Mouse (Mus musculus): Measurements from ENCODE around the gene Plppr3. TPM values are rescaled to one million over a fixed set of nuclear protein-coding genes. Genes with fewer than 3 reads are reported as not detected.

Gene Plppr3
- polyA plus RNA-seq, 1 experiment from 2014 or later, result 9.4 TPM

DNA sequence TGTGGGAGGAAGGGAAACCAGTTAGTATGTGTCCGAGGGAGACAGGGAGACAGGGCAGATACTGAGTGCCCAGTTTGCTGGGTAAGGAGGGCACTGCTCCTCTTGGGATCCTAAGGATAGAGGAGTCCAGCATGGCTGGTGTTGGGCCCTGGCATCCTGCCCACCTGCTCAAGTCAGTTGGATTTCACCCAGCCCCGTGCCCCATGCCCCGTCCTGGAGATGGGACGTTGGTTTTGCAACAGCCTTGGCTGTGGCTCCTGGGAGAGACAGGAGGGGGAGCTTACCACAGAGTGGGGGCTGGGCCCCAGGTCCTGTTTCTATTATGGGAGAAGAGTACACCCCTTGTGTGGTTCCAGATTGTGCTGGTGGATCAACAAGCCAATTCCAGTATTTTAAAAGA is 10.0 kb upstream of the Plppr3 start:
- WGBS, result 60% methylated on average over 4 of the region's 4 CpGs
- no peak overlapping the region for H3K27ac ChIP-seq (replicated peaks in 1 of 2; ENCODE audit: control insufficient read depth in 1 of 2, insufficient read depth in 1 of 2, low read depth in 2 of 2, low read length in 2 of 2)
- H3K9ac ChIP-seq (ENCODE audit: low read length), result no peak overlapping the region
- no peak overlapping the region for H3K4me2 ChIP-seq (ENCODE audit: low read length)
- H3K4me1 ChIP-seq (ENCODE audit: control insufficient read depth in 2 of 2, insufficient read depth in 2 of 2, low read length in 2 of 2), result peaks cover 9 to 13% of the 10 kb centered on the region in 2 experiments
- no peaks in the 10 kb centered on the region for H3K9me3 ChIP-seq (ENCODE audit: control insufficient read depth, low read length)
- ATAC-seq (ENCODE audit: insufficient number of reproducible peaks, insufficient read depth, low FRiP score, low read depth), result no peak
- no peaks in the 10 kb centered on the region for H3K36me3 ChIP-seq (ENCODE audit: control insufficient read depth, insufficient read depth, low read length)
- H3K4me3 ChIP-seq (ENCODE audit: control insufficient read depth in 1 of 2, insufficient read depth in 1 of 2, low read depth in 1 of 2, low read length in 2 of 2), result no peak overlapping the region
- H3K27me3 ChIP-seq (ENCODE audit: control insufficient read depth, insufficient read depth, low read length), result peaks cover 6% of the 10 kb centered on the region; the same call in 1 of the 2 replicates

DNA sequence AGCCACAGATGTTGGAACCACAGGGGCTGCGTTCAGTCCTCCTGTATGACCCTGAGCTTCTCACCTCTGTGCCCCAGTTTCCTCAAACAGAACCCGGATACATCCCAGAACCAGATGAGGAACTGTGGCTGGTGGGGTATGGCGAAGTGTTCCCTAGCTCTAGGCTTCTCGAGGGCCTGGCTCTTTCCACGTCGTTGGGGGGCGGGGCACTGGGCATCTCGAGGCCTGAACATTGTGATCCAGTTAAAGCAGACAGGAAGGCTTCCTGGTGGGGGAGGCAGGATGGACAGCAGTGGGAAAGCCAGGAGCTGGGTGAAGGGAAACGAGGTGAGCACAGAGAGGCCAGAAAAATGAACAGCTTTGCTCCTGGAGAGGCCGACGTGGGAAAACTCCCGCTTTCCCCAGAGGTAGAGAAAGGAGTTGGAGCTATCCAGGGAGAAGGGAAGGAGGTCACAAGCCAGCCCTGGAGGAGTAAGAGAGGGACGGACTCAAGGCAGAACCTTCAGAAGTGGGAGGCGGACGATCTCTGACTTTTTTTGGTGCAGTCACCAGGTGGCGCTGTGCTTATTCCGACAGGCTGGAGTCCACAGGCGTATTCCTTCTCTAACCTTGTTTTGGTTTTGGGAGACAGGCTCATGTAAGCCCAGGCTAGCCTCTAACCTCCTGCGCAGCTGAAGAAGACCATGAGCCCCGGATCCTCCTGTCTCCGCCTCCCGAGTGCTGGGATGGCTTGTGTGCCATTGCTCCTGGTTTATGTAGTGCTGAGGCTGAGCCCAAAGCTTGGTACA is 9.1 kb upstream of the Plppr3 start:
- Histone ChIP-seq H3K27ac (replicated peaks in 1 of 2; ENCODE audit: control insufficient read depth in 1 of 2, insufficient read depth in 1 of 2, low read depth in 2 of 2, low read length in 2 of 2) (no peak overlapping the region), H3K4me2 (ENCODE audit: low read length) (peak overlapping the region; percentile 23; the same call in 1 of the 2 replicates), H3K36me3 (ENCODE audit: control insufficient read depth, insufficient read depth, low read length) (no peaks in the 10 kb centered on the region), H3K27me3 (ENCODE audit: control insufficient read depth, insufficient read depth, low read length) (peaks cover 6% of the 10 kb centered on the region; the same call in 1 of the 2 replicates), H3K4me1 (ENCODE audit: control insufficient read depth in 2 of 2, insufficient read depth in 2 of 2, low read length in 2 of 2) (peaks cover 9 to 13% of the 10 kb centered on the region in 2 experiments), H3K9me3 (ENCODE audit: control insufficient read depth, low read length) (no peaks in the 10 kb centered on the region), H3K9ac (ENCODE audit: low read length) (no peak overlapping the region), H3K4me3 (ENCODE audit: control insufficient read depth in 1 of 2, insufficient read depth in 1 of 2, low read depth in 1 of 2, low read length in 2 of 2) (no peak overlapping the region)
- 19% methylated on average over 22 of the region's 22 CpGs for WGBS
- ATAC-seq (ENCODE audit: insufficient number of reproducible peaks, insufficient read depth, low FRiP score, low read depth), result no peak

DNA sequence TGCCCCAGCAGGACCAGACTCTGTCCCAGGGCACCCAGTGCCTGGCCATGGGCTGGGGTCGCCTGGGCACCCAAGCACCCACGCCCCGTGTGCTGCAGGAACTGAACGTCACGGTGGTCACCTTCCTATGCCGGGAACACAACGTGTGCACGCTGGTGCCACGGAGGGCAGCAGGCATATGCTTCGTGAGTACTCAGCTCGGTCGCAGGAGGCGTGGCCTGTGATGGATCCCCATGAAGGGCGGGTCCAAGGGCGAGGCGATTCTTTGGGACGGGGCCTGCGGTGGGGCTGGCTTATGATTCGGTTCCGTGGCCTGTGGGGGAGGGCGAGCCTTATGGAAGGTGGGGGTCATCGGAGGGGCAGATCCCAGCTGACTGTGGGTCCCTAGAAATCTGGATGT is 7.5 kb upstream of the Plppr3 start:
- Histone ChIP-seq H3K4me3 (ENCODE audit: control insufficient read depth in 1 of 2, insufficient read depth in 1 of 2, low read depth in 1 of 2, low read length in 2 of 2) (peak overlapping the region; percentile 2 to 18; a peak in 2 of 4 replicates), H3K36me3 (ENCODE audit: control insufficient read depth, insufficient read depth, low read length) (no peaks in the 10 kb centered on the region), H3K4me1 (ENCODE audit: control insufficient read depth in 2 of 2, insufficient read depth in 2 of 2, low read length in 2 of 2) (peaks cover 9 to 13% of the 10 kb centered on the region in 2 experiments), H3K9me3 (ENCODE audit: control insufficient read depth, low read length) (no peaks in the 10 kb centered on the region), H3K27ac (replicated peaks in 1 of 2; ENCODE audit: control insufficient read depth in 1 of 2, insufficient read depth in 1 of 2, low read depth in 2 of 2, low read length in 2 of 2) (no peak overlapping the region), H3K27me3 (ENCODE audit: control insufficient read depth, insufficient read depth, low read length) (peaks cover 6% of the 10 kb centered on the region; the same call in 1 of the 2 replicates), H3K4me2 (ENCODE audit: low read length) (peak overlapping the region; percentile 58), H3K9ac (ENCODE audit: low read length) (0 out of 2 replicates have a peak overlapping the region, but pooled peaks have one; percentile 6)
- WGBS, result 9% methylated on average over 21 of the region's 22 CpGs
- no peak; the same call in 1 of the 2 replicates for ATAC-seq (ENCODE audit: insufficient number of reproducible peaks, insufficient read depth, low FRiP score, low read depth)

DNA sequence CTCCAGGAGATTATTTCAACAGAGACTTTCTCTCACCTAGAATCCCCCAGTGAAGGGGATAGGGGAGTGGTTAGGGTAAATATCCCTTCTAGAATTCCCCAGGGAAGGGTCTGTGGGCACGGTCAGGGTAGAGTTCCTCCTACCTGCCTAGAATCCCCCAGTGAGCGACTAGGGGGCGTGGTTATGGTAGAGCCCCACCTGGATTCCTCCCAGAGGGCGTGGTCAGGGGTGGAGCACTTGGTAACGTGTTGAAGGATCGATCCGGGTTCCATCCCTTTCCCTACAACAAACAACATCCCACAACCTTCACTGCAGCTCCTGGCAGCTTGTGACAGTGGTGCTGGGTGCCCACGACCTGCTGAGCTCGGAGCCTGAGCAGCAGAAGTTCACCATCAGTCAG is 6.3 kb upstream of the Plppr3 start:
- H3K27me3 ChIP-seq (ENCODE audit: control insufficient read depth, insufficient read depth, low read length), result peaks cover 6% of the 10 kb centered on the region; the same call in 1 of the 2 replicates
- 26% methylated on average over 9 of the region's 9 CpGs for whole genome bisulfite sequencing
- H3K9ac ChIP-seq (ENCODE audit: low read length), result no peak overlapping the region
- H3K36me3 ChIP-seq (ENCODE audit: control insufficient read depth, insufficient read depth, low read length), result no peaks in the 10 kb centered on the region
- no peaks in the 10 kb centered on the region for H3K9me3 ChIP-seq (ENCODE audit: control insufficient read depth, low read length)
- peaks cover 9 to 13% of the 10 kb centered on the region in 2 experiments for H3K4me1 ChIP-seq (ENCODE audit: control insufficient read depth in 2 of 2, insufficient read depth in 2 of 2, low read length in 2 of 2)
- no peak overlapping the region for H3K4me2 ChIP-seq (ENCODE audit: low read length)
- no peak for ATAC-seq (ENCODE audit: insufficient number of reproducible peaks, insufficient read depth, low FRiP score, low read depth)
- H3K27ac ChIP-seq (replicated peaks in 1 of 2; ENCODE audit: control insufficient read depth in 1 of 2, insufficient read depth in 1 of 2, low read depth in 2 of 2, low read length in 2 of 2), result no peak overlapping the region
- no peak overlapping the region for H3K4me3 ChIP-seq (ENCODE audit: control insufficient read depth in 1 of 2, insufficient read depth in 1 of 2, low read depth in 1 of 2, low read length in 2 of 2)

DNA sequence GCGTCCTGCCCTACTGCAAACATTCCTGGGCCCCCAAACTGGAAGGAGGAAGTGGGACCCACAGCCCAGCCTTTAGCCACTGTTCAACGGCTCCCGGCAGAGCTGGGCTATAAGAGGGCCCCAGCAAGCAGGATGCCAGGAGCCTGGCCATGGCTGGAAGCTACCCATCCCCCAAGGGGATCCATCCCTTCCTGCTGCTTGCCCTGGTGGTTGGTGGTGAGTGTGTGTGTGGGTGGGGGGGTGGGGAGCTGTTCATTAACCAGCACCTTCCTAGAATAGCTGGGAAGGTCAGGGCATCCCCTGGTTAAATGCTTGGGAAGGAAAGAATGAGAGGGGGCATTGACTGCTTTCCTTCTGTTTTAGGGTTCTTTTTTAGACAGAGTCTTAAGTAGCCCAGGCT is 5.1 kb upstream of the Plppr3 start:
- Histone ChIP-seq H3K4me2 (ENCODE audit: low read length) (no peak overlapping the region), H3K4me3 (ENCODE audit: control insufficient read depth in 1 of 2, insufficient read depth in 1 of 2, low read depth in 1 of 2, low read length in 2 of 2) (no peak overlapping the region), H3K27me3 (ENCODE audit: control insufficient read depth, insufficient read depth, low read length) (peaks cover 6% of the 10 kb centered on the region; the same call in 1 of the 2 replicates), H3K27ac (replicated peaks in 1 of 2; ENCODE audit: control insufficient read depth in 1 of 2, insufficient read depth in 1 of 2, low read depth in 2 of 2, low read length in 2 of 2) (no peak overlapping the region), H3K9ac (ENCODE audit: low read length) (0 out of 2 replicates have a peak overlapping the region, but pooled peaks have one; percentile 38), H3K4me1 (ENCODE audit: control insufficient read depth in 2 of 2, insufficient read depth in 2 of 2, low read length in 2 of 2) (peaks cover 9 to 13% of the 10 kb centered on the region in 2 experiments), H3K9me3 (ENCODE audit: control insufficient read depth, low read length) (no peaks in the 10 kb centered on the region), H3K36me3 (ENCODE audit: control insufficient read depth, insufficient read depth, low read length) (no peaks in the 10 kb centered on the region)
- no peak for ATAC-seq (ENCODE audit: insufficient number of reproducible peaks, insufficient read depth, low FRiP score, low read depth)
- WGBS, result 17% methylated on average over 3 of the region's 3 CpGs

DNA sequence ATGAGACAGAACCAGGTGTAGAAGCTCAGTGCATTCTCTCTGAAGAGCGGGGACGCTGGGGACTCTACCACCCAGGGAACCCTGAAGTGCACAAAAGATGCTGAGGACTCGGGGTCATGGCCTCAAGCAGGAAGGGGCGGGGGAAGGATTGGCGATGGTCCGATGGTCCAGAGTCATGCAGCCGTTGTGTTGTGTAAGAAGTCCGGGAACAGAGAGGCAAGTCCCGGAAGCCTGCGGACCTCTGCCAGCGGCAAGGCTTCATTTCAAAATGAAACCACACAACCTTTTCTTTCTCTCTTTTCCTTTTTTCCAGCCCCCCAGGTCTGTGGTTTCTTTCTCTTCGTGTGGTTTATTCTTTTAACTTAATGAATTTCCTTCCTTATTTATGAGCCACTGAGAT is 3.3 kb upstream of the Plppr3 start:
- Histone ChIP-seq H3K9me3 (ENCODE audit: control insufficient read depth, low read length) (no peaks in the 10 kb centered on the region), H3K27ac (replicated peaks in 1 of 2; ENCODE audit: control insufficient read depth in 1 of 2, insufficient read depth in 1 of 2, low read depth in 2 of 2, low read length in 2 of 2) (no peak overlapping the region), H3K9ac (ENCODE audit: low read length) (no peak overlapping the region), H3K4me1 (ENCODE audit: control insufficient read depth in 2 of 2, insufficient read depth in 2 of 2, low read length in 2 of 2) (peaks cover 9 to 15% of the 10 kb centered on the region in 2 experiments), H3K27me3 (ENCODE audit: control insufficient read depth, insufficient read depth, low read length) (peaks cover 7% of the 10 kb centered on the region), H3K36me3 (ENCODE audit: control insufficient read depth, insufficient read depth, low read length) (no peaks in the 10 kb centered on the region), H3K4me2 (ENCODE audit: low read length) (no peak overlapping the region), H3K4me3 (ENCODE audit: control insufficient read depth in 1 of 2, insufficient read depth in 1 of 2, low read depth in 1 of 2, low read length in 2 of 2) (no peak overlapping the region)
- no peak for ATAC-seq (ENCODE audit: insufficient number of reproducible peaks, insufficient read depth, low FRiP score, low read depth)
- 57% methylated on average over 12 of the region's 12 CpGs for WGBS

DNA sequence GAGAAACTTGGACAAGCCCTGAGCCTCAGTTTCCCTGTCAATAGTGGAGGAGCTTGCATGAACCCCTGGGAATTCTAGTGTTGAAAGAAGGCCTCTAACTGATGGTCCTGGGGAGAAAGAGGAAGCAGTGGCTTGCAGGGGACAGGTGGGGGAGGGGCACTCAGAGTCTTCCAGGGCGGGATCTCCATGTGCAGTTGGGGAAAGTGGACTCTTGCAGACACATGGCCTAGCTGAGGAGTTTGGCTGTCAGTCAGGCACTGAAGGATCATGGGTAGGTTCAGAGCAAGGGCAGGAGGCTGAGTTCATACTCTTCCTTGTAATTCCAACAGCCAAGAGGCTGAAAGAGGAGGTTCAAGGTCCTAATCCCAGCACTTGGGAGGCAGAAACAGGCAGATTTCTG is 2.7 kb upstream of the Plppr3 start:
- no peaks in the 10 kb centered on the region for H3K9me3 ChIP-seq (ENCODE audit: control insufficient read depth, low read length)
- peaks cover 5 to 13% of the 10 kb centered on the region in 2 experiments; a peak in 3 of 4 replicates for H3K4me1 ChIP-seq (ENCODE audit: control insufficient read depth in 2 of 2, insufficient read depth in 2 of 2, low read length in 2 of 2)
- peaks cover 4% of the 10 kb centered on the region; the same call in 1 of the 2 replicates for H3K27me3 ChIP-seq (ENCODE audit: control insufficient read depth, insufficient read depth, low read length)
- WGBS, result 36% methylated on average over 1 of the region's 1 CpGs
- H3K4me3 ChIP-seq (ENCODE audit: control insufficient read depth in 1 of 2, insufficient read depth in 1 of 2, low read depth in 1 of 2, low read length in 2 of 2), result no peak overlapping the region
- no peak overlapping the region for H3K27ac ChIP-seq (replicated peaks in 1 of 2; ENCODE audit: control insufficient read depth in 1 of 2, insufficient read depth in 1 of 2, low read depth in 2 of 2, low read length in 2 of 2)
- ATAC-seq (ENCODE audit: insufficient number of reproducible peaks, insufficient read depth, low FRiP score, low read depth), result no peak
- no peak overlapping the region for H3K9ac ChIP-seq (ENCODE audit: low read length)
- no peaks in the 10 kb centered on the region for H3K36me3 ChIP-seq (ENCODE audit: control insufficient read depth, insufficient read depth, low read length)
- H3K4me2 ChIP-seq (ENCODE audit: low read length), result no peak overlapping the region

Data from heart, embryonic 14.5 days (tissue).